Mouse (Mus musculus) bone marrow, adult 2 months (tissue): Measurements from ENCODE around the gene Ahsg. TPM values are rescaled to one million over a fixed set of nuclear protein-coding genes. Genes with fewer than 3 reads are reported as not detected.

Experiments used
- H3K27ac ChIP-seq: fragments of 200-500 bp; 2 replicates; pipeline ENCODE4 v1.5.1; 2012; ENCODE audit warnings: low read depth, mild to moderate bottlenecking, control low read depth, inconsistent platforms, low read length; ENCODE audit not compliant: control insufficient read depth, poor library complexity, insufficient read depth
- H3K4me1 ChIP-seq: fragments of 200-500 bp; 2 replicates; pipeline ENCODE4 v1.6.1; 2011; ENCODE audit warnings: low read length; ENCODE audit not compliant: control insufficient read depth, insufficient read depth
- H3K4me3 ChIP-seq: fragments of 200-500 bp; replicated peaks from 2 replicates; pipeline ENCODE3; 2011; ENCODE audit warnings: mild to moderate bottlenecking, low read depth, low read length, control low read depth; ENCODE audit not compliant: control insufficient read depth
- CTCF ChIP-seq: fragments of 200-500 bp; IDR thresholded peaks from 2 replicates; pipeline ENCODE4 v1.5.1; 2011; ENCODE audit warnings: low read length, control low read depth; ENCODE audit not compliant: control insufficient read depth, insufficient read depth
- POLR2A ChIP-seq: fragments of 200-500 bp; IDR thresholded peaks from 2 replicates; pipeline ENCODE4 v1.6.1; 2011; ENCODE audit warnings: low read depth, mild to moderate bottlenecking, control low read depth, low read length, borderline replicate concordance; ENCODE audit not compliant: control insufficient read depth
- WGBS: fragments of 180-500 bp; shearing (Covaris S2); methylation state at CpG from one replicate; pipeline ENCODE4 v1.1.7; 2018; 5-methylcytosine and 5-hydroxymethylcytosine counted together
- polyA plus RNA-seq: library from polyadenylated mRNA; stranded (reverse); fragments of >200 nt; gene quantifications from 2 replicates; pipeline ENCODE4 v1.2.4, GENCODE M21; 2011; ENCODE audit warnings: low replicate concordance; ENCODE audit not compliant: missing spikeins, insufficient read depth, insufficient read length

Gene Ahsg
- 15.5 and 61.2 TPM in 2 replicates for polyA plus RNA-seq

GRCm38 (mm10) chr16:22890683-22891510 lies at the start of gene Ahsg:
TSS of gene Ahsg (plus strand) at chr16:22891277.
- no peak within 1 kb of the TSS for H3K27ac ChIP-seq
- 7% methylated on average over 11 of the region's 11 CpGs for WGBS
- H3K4me3 ChIP-seq, result no peak within 1 kb of the TSS
- no peak for TF ChIP-seq CTCF
- no peak for TF ChIP-seq POLR2A
- no peaks in the 10 kb centered on the region for H3K4me1 ChIP-seq

GRCm38 (mm10) chr16:22842871-22843270 lies 48.2 kb upstream of the Ahsg start:
- 92% methylated on average over 5 of the region's 5 CpGs for WGBS
- Histone ChIP-seq H3K4me3 (no peak overlapping the region), H3K27ac (no peak overlapping the region), H3K4me1 (no peaks in the 10 kb centered on the region; the same call in 1 of the 2 replicates)
- TF ChIP-seq CTCF (no peak), POLR2A (no peak)

- TF ChIP-seq POLR2A, result no peak
- TF ChIP-seq CTCF, result no peak
- Histone ChIP-seq H3K27ac (no peak overlapping the region), H3K4me1 (no peaks in the 10 kb centered on the region; the same call in 1 of the 2 replicates), H3K4me3 (no peak overlapping the region)
- WGBS, result 11% methylated on average over 26 of the region's 26 CpGs
Observed at GRCm38 (mm10) chr16:22844061-22844801, 46.8 kb upstream of the Ahsg start.

DNA sequence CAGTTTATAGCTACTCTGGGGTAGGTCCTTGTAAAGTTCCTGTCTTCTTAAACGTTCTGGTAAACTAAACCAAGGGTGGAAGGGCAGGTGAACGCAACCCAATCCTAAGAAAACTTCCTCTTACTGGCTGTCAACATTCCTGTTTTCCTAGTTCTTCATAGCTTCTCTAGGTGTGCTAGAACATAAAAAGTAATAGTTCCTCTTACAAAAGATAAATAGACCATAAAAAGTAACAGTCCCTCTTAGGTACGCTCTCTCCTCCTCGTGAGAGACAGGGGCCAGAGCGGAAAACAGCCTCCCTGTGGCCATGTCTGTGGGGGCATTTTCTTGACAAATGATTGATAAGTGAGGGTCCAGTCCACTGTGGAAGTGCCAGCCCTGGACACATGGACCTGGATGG lies 46.2 kb upstream of the Ahsg start:
- Histone ChIP-seq H3K4me1 (no peaks in the 10 kb centered on the region; the same call in 1 of the 2 replicates), H3K27ac (no peak overlapping the region), H3K4me3 (no peak overlapping the region)
- no peak for TF ChIP-seq CTCF
- no peak for TF ChIP-seq POLR2A
- WGBS, result 56% methylated on average over 5 of the region's 5 CpGs

DNA sequence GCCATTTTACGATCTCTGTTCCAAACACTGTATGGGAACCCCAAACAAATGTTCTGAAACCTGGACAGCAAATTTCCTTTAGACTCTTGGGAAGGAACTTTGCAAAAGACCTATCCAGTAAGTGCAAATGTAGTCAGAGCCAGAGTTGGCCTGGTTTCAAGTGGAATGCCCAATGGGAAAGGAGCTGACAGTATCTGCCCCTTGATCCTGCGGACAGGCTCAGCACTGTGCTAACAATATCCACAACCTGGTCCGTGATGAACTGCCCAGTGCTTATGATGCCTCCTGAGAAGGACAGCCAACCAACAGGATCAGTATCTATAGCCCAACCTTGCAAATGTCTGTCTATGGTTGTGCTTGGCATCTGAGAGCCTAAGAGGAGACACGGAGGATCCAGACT lies 45.6 kb upstream of the Ahsg start:
- TF ChIP-seq POLR2A, result no peak
- 90% methylated on average over 4 of the region's 4 CpGs for WGBS
- no peak overlapping the region for H3K27ac ChIP-seq

DNA sequence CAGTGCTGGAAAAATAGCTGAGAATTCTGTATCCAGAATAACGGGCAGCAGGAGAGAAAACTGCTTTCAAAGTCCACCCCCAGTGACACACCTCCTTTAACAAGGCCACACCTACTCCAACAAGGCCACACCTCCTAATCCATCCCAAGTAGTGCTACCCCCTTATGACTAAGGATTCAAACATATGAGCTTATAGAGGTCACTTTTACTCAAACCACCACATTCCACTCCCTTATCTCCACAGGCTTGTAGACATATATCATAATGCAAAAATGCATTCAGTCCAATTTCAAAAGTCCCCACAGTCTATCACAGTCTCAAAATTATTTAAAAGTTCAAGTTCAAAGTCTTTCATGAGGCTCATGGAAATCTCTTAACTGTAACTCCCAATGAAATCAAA lies 43.4 kb upstream of the Ahsg start:
- no peaks in the 10 kb centered on the region; the same call in none of the 2 replicates for H3K4me1 ChIP-seq
- WGBS, result 95% methylated on average over 1 of the region's 1 CpGs
- H3K4me3 ChIP-seq, result no peak overlapping the region
- no peak for TF ChIP-seq CTCF
- no peak for TF ChIP-seq POLR2A
- no peak overlapping the region for H3K27ac ChIP-seq

More for the DNA sequence above, 45.6 kb upstream of the Ahsg start:
- H3K4me3 ChIP-seq, result no peak overlapping the region
- H3K4me1 ChIP-seq, result no peaks in the 10 kb centered on the region; the same call in 1 of the 2 replicates

DNA sequence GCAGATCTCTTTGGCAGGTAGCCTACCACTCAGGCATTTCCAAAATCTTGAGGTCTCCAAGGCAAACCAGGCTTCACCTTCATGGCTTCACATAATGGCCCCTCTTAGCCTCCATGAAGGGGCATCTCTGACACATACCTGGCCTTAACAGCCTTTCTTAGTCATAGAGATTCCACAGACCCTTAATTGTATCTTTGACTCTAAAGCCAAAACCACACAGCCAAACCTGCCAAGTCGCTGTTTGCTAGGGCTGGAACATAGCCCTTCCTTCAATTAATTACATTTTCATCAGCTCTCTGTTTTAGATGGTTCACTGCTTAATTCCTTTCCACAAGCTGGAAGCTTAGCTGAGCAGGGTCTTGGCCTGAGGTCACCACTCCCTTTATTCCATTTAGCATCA lies 42.7 kb upstream of the Ahsg start:
- 88% methylated on average over 1 of the region's 1 CpGs for WGBS
- TF ChIP-seq CTCF, result no peak
- TF ChIP-seq POLR2A, result no peak
- no peaks in the 10 kb centered on the region; the same call in 1 of the 2 replicates for H3K4me1 ChIP-seq
- H3K4me3 ChIP-seq, result no peak overlapping the region
- H3K27ac ChIP-seq, result no peak overlapping the region

GRCm38 (mm10) chr16:22852709-22853108 lies 38.4 kb upstream of the Ahsg start:
- TF ChIP-seq CTCF (no peak), POLR2A (no peak)
- 67% methylated on average over 4 of the region's 4 CpGs for WGBS
- Histone ChIP-seq H3K4me1 (no peaks in the 10 kb centered on the region; the same call in none of the 2 replicates), H3K4me3 (no peak overlapping the region), H3K27ac (no peak overlapping the region)
